In the genomic region with DNA sequence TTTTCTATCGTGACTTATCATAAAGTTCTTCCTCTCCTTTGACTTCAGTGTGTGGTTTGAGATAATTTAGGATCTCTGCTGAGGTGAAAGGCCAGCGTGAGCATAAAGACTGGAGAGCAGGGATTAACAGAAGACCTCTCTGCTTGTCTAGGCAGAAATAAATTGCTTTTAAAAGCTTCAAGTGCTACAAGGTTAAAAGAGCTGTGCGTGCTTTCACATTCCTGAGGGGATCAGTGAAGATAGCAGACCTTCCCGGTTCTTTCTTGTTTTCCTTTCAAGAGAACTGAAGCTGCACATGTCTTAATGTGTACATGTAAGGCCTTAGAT, we compare ENCODE assay signal across 8 mouse cellular contexts. TPM values are rescaled to one million over a fixed set of nuclear protein-coding genes. Genes with fewer than 3 reads are reported as not detected.
DNase-seq lines count a peak whose midpoint lies in the region; ATAC-seq and TF ChIP-seq lines count a peak whose summit lies in the region.

No protein-coding gene starts in this region.

- peak overlapping the region; percentile 63 for H3K4me2 ChIP-seq in lung, embryonic 16.5 days (ENCODE audit: low read depth, low read length)
- peak overlapping the region; percentile 60 for H3K4me2 ChIP-seq in neural tube, embryonic 15.5 days

- no peak for DNase-seq in lung, postnatal 4 days
- no peak for DNase-seq in limb, embryonic 10.5 days (ENCODE audit: low spot score)
- no peak for DNase-seq in left cerebral cortex, adult 11 months (ENCODE audit: low spot score)
- no peak for DNase-seq in adrenal gland, adult 8-10 months

- H3K9ac ChIP-seq in lung, embryonic 16.5 days (ENCODE audit: low read length): peak overlapping the region; percentile 97
- H3K9ac ChIP-seq in neural tube, embryonic 15.5 days (replicated peaks): peak overlapping the region; percentile 84

- TF ChIP-seq CTCF in embryonic fibroblast, embryonic 13.5 days (IDR thresholded peaks at IDR 0.05; ENCODE audit: borderline replicate concordance, insufficient read depth, low read length): no peak

- H3K9me3 ChIP-seq in lung, embryonic 16.5 days (ENCODE audit: control insufficient read depth, low read length): no peaks in the 10 kb centered on the region; the same call in 1 of the 2 replicates
- no peaks in the 10 kb centered on the region for H3K9me3 ChIP-seq in limb, embryonic 10.5 days (replicated peaks)
- no peaks in the 10 kb centered on the region for H3K9me3 ChIP-seq in neural tube, embryonic 15.5 days (replicated peaks)

- peak overlapping the region; percentile 94 for H3K4me3 ChIP-seq in lung, embryonic 16.5 days (ENCODE audit: low read length)
- H3K4me3 ChIP-seq in embryonic fibroblast, embryonic 13.5 days (ENCODE audit: insufficient read depth, low read length): peak overlapping the region; percentile 94
- H3K4me3 ChIP-seq in limb, embryonic 10.5 days: peak overlapping the region; percentile 97
- peak overlapping the region; percentile 74 for H3K4me3 ChIP-seq in neural tube, embryonic 15.5 days (replicated peaks)

- peaks cover 26% of the 10 kb centered on the region for H3K4me1 ChIP-seq in lung, embryonic 16.5 days (replicated peaks; ENCODE audit: control insufficient read depth, insufficient read depth, low read length)
- peaks cover 13% of the 10 kb centered on the region for H3K4me1 ChIP-seq in embryonic fibroblast, embryonic 13.5 days (ENCODE audit: control insufficient read depth, insufficient read depth, low read length)
- peaks cover 33% of the 10 kb centered on the region for H3K4me1 ChIP-seq in limb, embryonic 10.5 days
- H3K4me1 ChIP-seq in neural tube, embryonic 15.5 days: peaks cover 35% of the 10 kb centered on the region

- no peak for TF ChIP-seq POLR2A in embryonic fibroblast, embryonic 13.5 days (IDR thresholded peaks at IDR 0.05; ENCODE audit: low read depth, low read length)

- no peaks in the 10 kb centered on the region for H3K36me3 ChIP-seq in lung, embryonic 16.5 days (ENCODE audit: control insufficient read depth, insufficient read depth, low read length)
- H3K36me3 ChIP-seq in limb, embryonic 10.5 days: no peaks in the 10 kb centered on the region
- H3K36me3 ChIP-seq in neural tube, embryonic 15.5 days: no peaks in the 10 kb centered on the region

- peak overlapping the region; percentile 83; the same call in 1 of the 2 replicates for H3K27ac ChIP-seq in lung, embryonic 16.5 days (ENCODE audit: low read length)
- peak overlapping the region; percentile 54 for H3K27ac ChIP-seq in embryonic fibroblast, embryonic 13.5 days (ENCODE audit: insufficient read depth, low read length)
- H3K27ac ChIP-seq in limb, embryonic 10.5 days: no peak overlapping the region
- no peak overlapping the region for H3K27ac ChIP-seq in neural tube, embryonic 15.5 days (replicated peaks)

- no peaks in the 10 kb centered on the region for H3K27me3 ChIP-seq in lung, embryonic 16.5 days (ENCODE audit: control insufficient read depth, insufficient read depth, low read depth, low read length)
- H3K27me3 ChIP-seq in limb, embryonic 10.5 days (ENCODE audit: low read depth, poor library complexity, severe bottlenecking): no peaks in the 10 kb centered on the region
- no peaks in the 10 kb centered on the region for H3K27me3 ChIP-seq in neural tube, embryonic 15.5 days (replicated peaks)

- 2% methylated on average over 4 of the region's 4 CpGs for WGBS in lung, embryonic 16.5 days
- 2% methylated on average over 4 of the region's 4 CpGs for WGBS in limb, embryonic 10.5 days
- 5% methylated on average over 4 of the region's 4 CpGs for WGBS in neural tube, embryonic 15.5 days

- no peak for ATAC-seq in lung, embryonic 16.5 days (ENCODE audit: low read depth)
- no peak for ATAC-seq in neural tube, embryonic 15.5 days (ENCODE audit: low FRiP score)
- ATAC-seq in megakaryocyte progenitor cell, adult 5-6 weeks (replicated peaks; ENCODE audit: poor library complexity): no peak

RNA-seq across cellular contexts. Expression of a gene that starts 1.1 kb away (rescaled TPM):
- polyA plus RNA-seq in lung, embryonic 16.5 days (2015; fragmentation: Nextera tagmentation; extraction: Ambion mirVana): 51.0 and 53.2 TPM in 2 replicates
- 110 and 120 TPM in 2 replicates for polyA plus RNA-seq in embryonic fibroblast, embryonic 13.5 days (2011; ENCODE audit: insufficient read length, low read depth, missing spikeins)
- 33.8 and 37.7 TPM in 2 replicates for polyA plus RNA-seq in limb, embryonic 10.5 days (2016; fragmentation: Nextera tagmentation; extraction: Ambion mirVana)
- polyA plus RNA-seq in neural tube, embryonic 15.5 days (2015; fragmentation: Nextera tagmentation; extraction: Ambion mirVana): 25.1 and 29.4 TPM in 2 replicates
- total RNA-seq in megakaryocyte progenitor cell, adult 5-6 weeks (2015): 20.1 TPM in 2 replicates
- total RNA-seq in megakaryocyte progenitor cell, adult 5-6 weeks (2017): 18.9 and 19.1 TPM in 2 replicates
- total RNA-seq in adrenal gland, adult 8-10 months (2022): 10 to 100 TPM; 46.4 to 50.6 (median 50.1) TPM

RNA-seq across cellular contexts. Expression of a gene that starts 27.4 kb away (rescaled TPM):
- polyA plus RNA-seq in lung, embryonic 16.5 days (2015; fragmentation: Nextera tagmentation; extraction: Ambion mirVana): 6.7 and 7.2 TPM in 2 replicates
- polyA plus RNA-seq in embryonic fibroblast, embryonic 13.5 days (2011; ENCODE audit: insufficient read length, low read depth, missing spikeins): 32.6 and 37.3 TPM in 2 replicates
- 4.7 and 5.4 TPM in 2 replicates for polyA plus RNA-seq in limb, embryonic 10.5 days (2016; fragmentation: Nextera tagmentation; extraction: Ambion mirVana)
- 8.7 and 8.9 TPM in 2 replicates for polyA plus RNA-seq in neural tube, embryonic 15.5 days (2015; fragmentation: Nextera tagmentation; extraction: Ambion mirVana)
- total RNA-seq in megakaryocyte progenitor cell, adult 5-6 weeks (2015): 24.0 and 26.8 TPM in 2 replicates
- 10.4 and 13.7 TPM in 2 replicates for total RNA-seq in megakaryocyte progenitor cell, adult 5-6 weeks (2017)
- total RNA-seq in adrenal gland, adult 8-10 months (2022): 10 to 100 TPM; 33.5 to 60.0 (median 42.9) TPM

Comparison
In these comparisons a context has a peak if more than half of its experiments do, and no peak if none do; other contexts are left out.
1. H3K27ac ChIP-seq: peak in lung, embryonic 16.5 days (single experiment) and embryonic fibroblast, embryonic 13.5 days (single experiment); none in limb, embryonic 10.5 days (single experiment) and neural tube, embryonic 15.5 days (single experiment).
2. Peak in every context shown above with its lines, with median percentiles within 50 percentile points of each other: H3K4me3 ChIP-seq.